Mouse (Mus musculus): Measurements from ENCODE around the gene Rasgrp1.

DNA sequence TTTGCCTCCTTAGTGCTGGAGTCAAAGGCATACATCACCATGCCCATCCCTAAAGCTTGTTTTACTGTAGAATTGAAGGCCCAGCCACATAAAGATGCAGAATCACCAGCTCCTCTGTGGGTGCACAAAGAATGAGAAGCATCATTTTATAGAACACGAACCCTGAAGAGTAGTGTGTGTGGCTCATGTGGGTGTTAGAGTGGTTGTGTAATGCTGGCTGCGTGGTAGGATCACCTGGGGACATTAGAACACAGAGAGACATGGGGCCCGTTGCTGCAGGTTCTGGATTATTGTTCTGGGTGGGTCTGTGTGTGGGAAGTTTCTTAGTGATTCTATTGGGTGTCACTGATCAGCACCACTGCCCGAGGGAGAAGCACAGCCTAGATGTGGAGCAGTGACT, 45.3 kb upstream of the Rasgrp1 start:
- TF ChIP-seq TAL1 (IDR thresholded peaks at IDR 0.05; ENCODE audit: low read length) (no peak), GATA1 (IDR thresholded peaks at IDR 0.05; ENCODE audit: low read length) (no peak)

Measured in erythroblast, embryonic 14.5 days (primary cell).